Mouse (Mus musculus): ENCODE results near the gene Tcte2. TPM values are rescaled to one million over a fixed set of nuclear protein-coding genes. Genes with fewer than 3 reads are reported as not detected.

The Tcte2 gene
- total RNA-seq, 2 experiments from 2014 or later = 18.9 to 22.3 TPM

DNA sequence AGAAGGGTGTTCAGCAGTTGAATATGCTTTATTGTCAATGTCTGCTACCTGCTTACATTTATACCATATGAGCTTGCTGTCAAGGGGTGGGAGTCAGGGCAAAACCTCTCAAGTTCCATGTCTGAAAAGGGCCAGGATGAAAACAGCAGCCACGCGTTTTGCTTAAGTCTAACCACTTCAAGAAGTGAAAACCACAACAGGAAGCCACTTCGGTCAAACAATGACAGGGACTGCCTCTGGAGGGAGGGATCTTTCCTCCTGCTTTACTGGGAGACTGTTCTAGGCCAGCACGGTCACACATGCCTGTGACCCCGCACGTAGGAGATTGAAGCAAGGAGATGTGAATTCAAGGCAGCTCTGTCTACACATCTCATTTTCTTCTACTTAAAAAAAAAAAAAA lies 15.3 kb downstream of the Tcte2 start:
- no peak for DNase-seq (ENCODE audit: extremely low spot score in 1 of 2, low spot score in 1 of 2)

DNA sequence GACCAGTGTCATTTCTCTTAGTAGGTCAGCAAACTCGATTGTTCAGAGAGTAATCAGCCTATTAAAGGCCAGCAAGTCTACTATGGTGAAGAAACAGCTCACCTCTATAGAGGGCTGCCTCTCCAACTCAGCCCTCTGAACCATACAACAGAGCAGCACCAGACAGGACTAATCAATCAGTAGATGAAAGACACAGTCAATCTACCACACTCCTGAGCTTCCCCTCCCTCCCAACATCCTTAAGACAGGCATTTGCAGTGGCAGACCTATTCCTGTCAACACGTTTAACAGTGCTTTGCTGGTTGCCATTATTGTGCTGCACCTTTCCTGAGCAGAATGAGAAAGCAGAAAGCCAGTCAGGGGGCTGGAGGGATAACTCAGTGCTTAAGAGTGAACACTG lies 16.3 kb downstream of the Tcte2 start:
- no peak for DNase-seq (ENCODE audit: extremely low spot score in 1 of 2, low spot score in 1 of 2)

DNA sequence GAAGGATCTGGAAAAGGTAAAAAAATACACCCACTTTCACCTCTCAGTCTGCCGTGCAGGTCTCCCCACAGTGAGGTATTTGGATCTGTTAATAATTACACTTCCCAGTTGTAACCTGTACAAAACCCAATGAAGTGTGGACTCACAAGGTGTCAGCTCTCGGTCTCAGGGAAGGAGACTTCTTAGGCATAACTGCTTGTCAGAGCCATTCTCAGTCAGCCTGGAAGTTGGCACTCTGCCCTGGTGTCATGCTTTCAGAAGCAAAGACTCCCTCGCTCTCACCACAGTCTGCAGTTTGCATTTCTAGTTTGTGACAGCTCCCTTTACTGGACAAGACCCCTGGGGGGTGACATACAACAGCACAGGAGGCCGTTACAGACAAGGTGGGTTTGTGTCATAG lies 16.8 kb downstream of the Tcte2 start:
- no peak for DNase-seq (ENCODE audit: extremely low spot score in 1 of 2, low spot score in 1 of 2)

DNA sequence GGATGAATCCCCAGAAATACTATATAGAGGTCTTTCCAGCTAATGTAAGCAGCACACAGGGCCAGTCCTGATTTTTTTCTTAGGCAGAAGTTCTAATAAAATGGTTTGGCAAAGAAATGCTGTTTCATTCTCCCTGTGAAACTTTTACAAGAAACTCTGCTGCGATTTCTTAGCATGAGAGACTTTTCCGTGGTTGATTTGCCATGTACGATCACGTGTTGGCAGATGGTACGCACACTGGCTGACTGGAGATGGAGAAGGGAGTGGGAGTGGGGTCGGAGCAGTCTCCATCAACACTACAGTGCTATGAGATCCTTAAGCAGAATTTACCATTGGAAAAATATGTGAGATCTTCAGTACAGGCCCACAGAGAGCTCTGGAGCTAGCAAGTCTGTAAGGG lies 17.4 kb downstream of the Tcte2 start:
- no peak for DNase-seq (ENCODE audit: extremely low spot score in 1 of 2, low spot score in 1 of 2)

DNA sequence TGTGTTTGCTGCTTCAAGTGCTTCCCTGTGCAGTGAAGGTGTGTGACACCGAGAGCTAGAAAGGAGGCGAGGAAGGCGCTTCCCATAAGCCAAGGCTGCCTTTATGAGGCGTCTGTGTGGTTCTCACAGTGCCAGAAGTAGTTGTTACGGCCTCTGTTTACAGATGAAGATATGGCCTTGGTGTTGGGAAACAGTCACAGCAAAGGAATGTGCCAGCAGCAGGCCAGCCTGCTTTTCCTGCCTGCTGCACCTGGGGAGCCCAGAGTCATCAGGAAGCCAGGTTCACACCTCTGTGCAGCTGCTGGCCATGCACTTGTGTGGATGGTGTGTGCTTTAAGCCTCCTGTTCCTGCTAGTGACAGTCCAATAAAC lies 17.9 kb downstream of the Tcte2 start:
- no peak for DNase-seq (ENCODE audit: extremely low spot score in 1 of 2, low spot score in 1 of 2)

DNA sequence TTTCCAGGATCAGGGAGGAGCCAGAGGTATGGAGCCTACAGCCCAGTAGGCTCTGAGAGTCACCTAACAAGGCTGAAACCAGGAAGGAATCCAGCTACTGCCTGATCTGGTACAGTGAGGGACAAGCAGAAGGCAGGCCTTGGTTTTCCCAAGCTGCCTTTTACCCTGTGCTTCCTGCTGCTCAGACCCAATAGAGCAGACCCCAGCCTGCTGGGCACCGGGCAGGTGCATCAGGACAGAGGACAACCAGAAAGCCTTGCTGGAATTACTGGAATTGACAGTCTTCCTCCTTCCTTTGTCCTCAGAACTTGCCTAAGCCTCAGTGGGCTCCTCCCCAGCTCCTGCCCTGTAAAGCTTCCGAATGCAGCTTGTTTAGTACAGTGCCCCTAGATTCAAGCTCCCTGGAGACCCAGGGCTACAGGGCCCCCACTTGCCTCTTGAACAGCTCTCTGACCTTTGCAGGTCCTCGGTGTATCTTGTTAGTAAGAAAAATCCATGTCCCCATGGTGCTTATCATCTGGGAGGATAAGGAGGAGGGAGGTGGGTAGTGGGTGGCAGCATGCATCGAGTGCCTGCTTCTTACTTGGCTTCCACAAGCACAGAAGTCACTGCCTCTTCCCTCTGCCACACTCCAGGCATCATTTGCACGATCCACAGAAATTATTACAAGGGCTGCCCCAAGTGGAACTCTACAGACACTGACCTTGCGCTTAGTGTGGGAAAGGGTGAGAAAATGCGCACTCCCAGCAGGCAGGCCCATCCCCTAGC lies 18.5 kb downstream of the Tcte2 start:
- DNase-seq (ENCODE audit: extremely low spot score in 1 of 2, low spot score in 1 of 2) = no peak

DNA sequence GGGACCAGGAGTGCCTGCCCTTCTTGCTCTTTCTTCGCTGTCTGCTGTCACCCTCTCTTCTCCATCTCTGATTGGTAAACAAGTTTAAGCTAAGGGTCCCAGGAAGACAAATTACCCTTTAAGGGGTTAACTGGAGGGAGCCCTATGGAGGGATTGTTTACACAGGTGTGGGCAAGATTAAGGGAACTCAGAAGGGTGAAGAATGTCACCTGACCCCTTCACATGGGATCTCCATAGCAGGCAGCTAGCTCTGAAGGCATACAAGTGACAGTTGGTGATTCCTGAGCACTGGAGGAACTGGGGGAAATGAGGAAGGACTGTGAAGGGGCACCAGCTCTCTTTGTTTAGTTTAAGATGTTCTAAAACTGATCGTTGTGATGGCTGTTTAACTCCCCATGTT lies 19.3 kb downstream of the Tcte2 start:
- DNase-seq (ENCODE audit: extremely low spot score in 1 of 2, low spot score in 1 of 2) = no peak

DNA sequence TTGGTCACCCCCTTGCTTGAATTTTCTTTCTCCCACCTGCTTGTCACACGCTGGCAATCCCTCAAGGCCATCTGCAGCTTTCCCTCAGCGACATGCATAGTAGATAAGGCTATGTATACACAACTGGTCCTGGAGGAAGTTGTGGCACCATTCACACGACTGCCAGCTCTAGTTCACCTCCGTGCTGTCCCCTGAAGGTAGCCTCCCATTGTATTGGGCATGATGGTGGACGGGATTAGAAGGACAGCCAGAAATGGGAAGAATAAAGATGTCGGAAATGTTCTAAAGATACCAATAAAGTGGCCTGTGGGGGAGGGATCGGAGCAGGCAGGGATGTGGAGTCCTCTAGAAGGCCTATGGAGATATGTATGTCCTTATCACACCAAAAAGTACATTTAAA lies 20.0 kb downstream of the Tcte2 start:
- no peak for DNase-seq (ENCODE audit: extremely low spot score in 1 of 2, low spot score in 1 of 2)

DNA sequence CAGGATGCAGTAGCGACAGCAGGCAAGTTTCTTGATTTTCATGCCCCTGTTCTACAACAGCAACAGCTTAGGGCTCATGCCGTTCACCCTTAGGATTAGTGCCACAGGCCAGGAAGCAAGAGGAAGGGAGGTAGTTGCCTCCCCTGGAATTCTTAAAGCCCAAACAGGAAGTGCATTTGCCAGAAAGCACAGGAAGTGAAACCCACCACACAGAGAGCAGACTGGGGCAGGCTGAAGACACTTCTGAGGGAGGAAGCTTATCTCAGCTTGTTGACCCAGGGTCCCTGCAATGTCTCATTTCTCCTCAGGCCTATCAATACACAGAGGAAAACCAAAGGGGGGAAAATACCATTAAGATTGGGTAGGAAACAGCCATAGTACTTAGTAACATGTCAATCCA lies 20.8 kb downstream of the Tcte2 start:
- no peak for DNase-seq (ENCODE audit: extremely low spot score in 1 of 2, low spot score in 1 of 2)

DNA sequence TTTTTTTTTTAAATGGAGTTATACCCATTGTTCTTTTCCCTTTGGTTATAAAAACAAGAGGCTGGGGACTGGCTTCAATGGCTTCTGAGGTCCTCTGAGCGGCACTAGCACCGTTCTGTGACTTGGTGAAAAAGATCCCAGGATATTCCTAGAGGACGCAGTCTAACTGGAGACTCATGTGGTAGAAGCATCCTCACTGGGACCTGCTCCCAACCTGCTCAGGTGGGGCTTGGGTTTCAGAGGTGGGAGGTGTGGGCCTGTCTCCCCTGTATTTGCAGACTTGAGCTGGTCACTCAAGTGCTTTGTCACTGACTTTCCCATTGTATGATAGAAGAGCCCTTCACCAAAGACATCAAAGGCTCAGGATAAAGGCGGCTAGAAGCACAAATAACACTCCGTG lies 21.6 kb downstream of the Tcte2 start:
- DNase-seq (ENCODE audit: extremely low spot score in 1 of 2, low spot score in 1 of 2) = no peak

DNA sequence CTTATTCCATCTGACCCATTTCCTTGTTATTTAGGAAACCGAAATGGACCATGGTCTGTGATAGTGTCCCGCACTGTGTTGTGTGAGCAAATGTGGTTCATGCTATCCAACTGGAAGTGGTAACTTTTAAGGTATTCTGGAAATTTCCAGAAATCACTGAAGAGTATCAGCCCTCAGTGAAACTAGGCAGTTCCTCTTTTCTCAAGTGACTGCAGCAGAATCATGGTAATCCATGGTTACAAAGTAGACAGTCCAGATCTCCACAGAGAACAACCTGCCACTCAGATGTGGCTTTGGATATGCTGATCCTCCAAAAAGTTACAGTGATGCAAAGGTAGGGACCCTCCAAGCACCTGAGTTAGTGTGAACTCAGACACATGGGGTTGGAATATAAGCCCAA lies 22.7 kb downstream of the Tcte2 start:
- DNase-seq (ENCODE audit: extremely low spot score in 1 of 2, low spot score in 1 of 2) = no peak

DNA sequence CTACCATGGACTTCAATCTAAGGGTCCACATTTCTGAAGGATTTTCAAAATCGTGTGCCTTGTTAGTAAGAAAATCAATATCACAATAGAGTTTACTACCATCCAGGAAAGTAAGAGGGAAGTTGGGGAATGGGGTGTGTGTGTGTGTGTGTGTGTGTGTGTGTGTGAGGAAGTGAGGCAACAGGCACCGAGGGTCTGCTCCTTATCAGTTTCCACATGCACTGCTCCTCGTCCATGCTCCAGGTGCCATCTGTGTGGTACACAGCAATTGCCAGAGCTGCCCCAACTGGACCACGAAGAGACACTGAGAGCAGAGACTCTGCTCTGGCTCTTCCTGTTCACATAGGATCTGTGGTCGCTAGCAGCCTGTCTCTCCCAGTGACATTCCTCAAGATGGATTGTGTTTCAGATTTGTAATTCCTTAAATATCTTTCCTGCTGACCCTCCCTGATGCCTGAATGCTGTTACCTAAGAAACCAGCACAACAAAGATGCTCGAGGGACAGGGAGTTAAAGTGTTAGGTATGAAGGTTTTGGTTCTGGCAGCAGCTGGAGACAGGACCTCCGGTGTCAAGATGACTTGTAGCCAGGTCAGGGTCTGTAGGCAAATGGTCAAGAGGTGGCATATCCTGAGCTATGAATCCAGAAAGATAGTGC lies 23.4 kb downstream of the Tcte2 start:
- no peak for DNase-seq (ENCODE audit: extremely low spot score in 1 of 2, low spot score in 1 of 2)

DNA sequence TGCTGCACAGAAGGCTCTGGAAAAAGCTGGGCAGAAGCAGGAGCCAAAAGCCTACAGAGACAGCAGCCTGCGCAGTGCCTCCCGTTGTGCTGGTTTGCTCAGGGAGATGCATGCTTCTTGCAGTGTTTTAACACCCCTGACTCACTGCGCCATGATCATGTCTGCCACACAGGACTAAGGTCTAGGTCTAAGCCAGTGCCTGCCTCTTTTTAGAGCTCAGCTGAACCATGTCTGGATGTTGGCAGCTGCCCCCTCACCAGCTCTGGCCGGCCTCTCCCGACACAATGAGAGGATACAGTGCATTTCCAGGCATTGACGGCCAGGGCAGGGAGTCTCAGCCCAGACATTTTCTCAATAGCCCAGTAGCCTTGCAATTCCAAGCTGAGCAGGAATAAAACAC lies 24.3 kb downstream of the Tcte2 start:
- no peak for DNase-seq (ENCODE audit: extremely low spot score in 1 of 2, low spot score in 1 of 2)

DNA sequence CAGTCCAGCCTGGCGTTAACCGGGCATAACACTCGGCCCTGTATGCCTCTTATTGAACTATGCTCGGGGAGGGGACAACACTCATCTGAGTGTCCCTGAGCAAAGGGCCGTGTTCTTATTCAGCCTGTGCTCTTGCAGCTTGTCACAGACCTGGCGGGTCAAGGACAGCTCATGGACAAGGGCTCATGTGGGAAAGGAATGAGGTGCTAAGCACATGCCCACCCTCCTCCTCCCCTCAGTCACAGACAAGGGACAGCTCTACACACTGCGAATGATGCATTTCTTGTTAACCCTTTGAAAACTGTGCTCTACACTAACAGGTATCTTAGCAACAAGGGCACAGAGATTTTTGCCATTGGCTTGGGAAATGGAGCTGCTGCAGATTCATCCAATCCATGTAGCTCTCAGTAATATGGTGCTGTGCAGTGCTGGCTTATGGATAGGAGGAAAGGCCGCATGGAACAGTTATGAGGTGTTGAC lies 25.8 kb downstream of the Tcte2 start:
- DNase-seq (ENCODE audit: extremely low spot score in 1 of 2, low spot score in 1 of 2) = no peak

DNA sequence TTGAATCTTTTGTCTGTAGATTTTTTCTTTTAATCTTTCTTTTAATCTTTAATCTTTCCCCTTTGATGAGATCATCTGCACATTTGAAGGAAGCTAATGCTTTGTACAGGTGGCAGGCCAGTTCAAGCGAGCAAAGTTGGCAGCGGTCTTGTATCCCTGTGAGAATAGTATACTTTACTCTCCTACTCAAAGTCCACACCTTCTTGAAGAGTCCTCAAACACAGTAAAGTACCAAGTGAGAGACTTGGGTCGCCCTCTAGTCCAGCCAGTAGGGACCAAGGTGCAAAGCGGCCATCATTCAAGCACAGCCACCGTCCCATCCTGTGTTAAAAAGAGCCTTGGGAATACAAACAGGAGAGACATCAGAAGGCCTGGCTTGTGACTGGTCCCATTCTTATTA lies 26.6 kb downstream of the Tcte2 start:
- DNase-seq (ENCODE audit: extremely low spot score in 1 of 2, low spot score in 1 of 2) = no peak

DNA sequence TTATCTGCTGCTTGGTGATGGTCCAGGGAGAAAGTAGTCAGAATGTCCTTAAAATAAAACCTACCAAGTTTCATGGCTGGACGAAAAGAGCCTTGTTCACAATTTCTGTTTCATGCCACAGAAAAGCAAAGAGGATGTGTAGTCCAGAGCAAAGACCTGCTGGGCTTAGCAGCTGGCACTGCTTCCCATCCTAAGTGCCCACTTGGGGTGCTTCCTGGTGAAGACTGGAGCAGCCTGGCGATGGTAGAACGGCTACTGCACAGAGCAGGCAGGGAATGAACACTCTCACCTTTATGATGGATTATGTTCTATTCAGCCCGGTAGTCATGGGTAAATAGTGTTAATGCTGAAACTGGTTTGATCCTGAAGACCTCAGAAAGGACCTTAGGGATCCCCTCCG lies 27.7 kb downstream of the Tcte2 start:
- no peak for DNase-seq (ENCODE audit: extremely low spot score in 1 of 2, low spot score in 1 of 2)

DNA sequence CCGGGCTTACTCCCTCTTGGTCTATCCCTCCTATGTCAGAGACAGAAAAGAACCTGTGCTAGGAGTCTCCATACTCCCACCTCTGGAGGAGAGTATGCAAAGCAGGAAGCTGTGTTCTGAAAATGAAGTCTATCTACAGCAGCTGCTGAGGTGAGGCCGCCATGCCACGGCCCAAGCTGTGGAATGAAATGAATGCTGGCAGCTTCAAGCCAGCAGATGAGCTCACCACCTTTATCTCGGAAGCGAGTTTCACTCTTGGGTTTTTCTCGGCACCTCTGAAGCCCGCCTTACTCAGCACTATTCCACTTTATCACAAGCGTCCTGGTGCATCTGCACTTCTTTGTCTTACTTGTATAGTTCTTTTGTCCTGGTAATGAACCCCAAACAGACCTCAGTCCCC lies 28.9 kb downstream of the Tcte2 start:
- no peak for DNase-seq (ENCODE audit: extremely low spot score in 1 of 2, low spot score in 1 of 2)

DNA sequence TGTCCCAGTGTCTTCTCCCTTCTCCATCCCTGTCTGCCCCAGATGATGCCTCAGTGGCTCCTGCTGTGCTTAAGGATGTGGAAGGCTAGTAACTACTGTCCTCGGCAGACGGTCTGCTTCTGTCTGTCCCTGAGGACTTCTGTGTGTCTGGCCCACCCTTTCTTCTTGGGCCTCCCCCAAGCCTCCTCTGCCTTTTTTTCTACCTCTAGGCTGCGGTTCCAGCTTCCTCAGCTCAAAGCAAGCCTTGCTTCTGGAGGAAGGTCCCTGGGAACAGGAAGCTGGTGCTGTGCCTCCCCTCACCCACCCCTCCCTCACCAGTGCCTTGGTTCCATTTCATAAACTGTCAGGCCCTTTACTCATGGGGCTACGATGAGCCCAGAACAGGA lies 29.9 kb downstream of the Tcte2 start:
- no peak for DNase-seq (ENCODE audit: extremely low spot score in 1 of 2, low spot score in 1 of 2)

DNA sequence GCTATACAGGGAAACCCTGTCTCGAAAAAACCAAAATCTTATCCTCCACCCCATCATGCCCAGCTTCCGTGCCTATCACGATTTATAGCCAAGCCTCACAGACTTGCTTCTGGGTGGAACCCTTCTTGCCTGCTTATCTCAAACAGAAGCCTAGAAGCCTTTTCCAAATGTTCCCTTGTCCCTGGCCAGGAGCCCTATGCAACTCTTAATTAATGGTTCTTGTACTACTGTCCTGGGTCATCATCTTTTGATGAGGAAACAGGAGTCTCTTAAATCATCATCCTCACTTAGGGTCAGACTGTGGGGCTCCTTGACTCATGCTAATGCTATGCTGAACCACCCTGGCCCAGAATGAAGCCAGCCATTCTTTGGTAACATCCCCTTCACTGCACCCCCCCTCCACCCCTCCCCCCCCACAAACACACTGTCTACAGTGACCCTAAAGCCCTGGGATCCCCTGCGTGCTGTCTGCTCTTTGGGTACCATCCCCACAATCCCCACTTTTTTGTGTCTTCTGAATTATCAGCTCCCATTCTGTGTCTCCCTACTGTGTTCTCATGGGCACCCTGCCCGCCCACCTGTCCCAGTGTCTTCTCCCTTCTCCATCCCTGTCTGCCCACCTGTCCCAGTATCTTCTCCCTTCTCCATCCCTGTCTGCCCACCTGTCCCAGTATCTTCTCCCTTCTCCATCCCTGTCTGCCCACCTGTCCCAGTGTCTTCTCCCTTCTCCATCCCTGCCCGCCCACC lies 30.5 kb downstream of the Tcte2 start:
- no peak for DNase-seq (ENCODE audit: extremely low spot score in 1 of 2, low spot score in 1 of 2)

DNA sequence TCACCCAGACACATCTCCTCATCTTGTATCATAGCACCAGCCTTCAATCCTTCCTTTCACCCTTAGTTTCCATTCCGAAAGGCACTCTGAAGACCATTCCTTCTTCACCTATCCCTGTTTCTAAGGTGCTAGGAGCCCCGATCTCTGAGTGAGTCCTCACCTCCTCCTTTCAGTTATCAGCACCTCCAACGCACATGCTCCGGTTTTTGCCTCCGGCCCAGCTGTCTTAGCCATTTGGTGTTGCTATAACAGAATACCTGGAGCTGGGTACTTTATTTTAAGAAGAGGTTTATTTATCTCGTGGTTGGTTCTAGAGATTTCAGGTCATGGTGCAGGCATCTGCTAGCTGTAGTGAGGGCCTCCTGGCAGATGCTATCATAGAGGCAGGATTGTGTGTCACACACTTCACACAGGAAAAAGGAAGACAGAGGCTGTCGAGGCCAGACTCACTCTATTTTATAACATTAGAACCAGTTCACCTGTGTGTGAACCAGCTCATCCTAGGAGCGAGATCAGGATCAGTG lies 34.7 kb downstream of the Tcte2 start:
- DNase-seq (ENCODE audit: extremely low spot score in 1 of 2, low spot score in 1 of 2) = no peak

DNA sequence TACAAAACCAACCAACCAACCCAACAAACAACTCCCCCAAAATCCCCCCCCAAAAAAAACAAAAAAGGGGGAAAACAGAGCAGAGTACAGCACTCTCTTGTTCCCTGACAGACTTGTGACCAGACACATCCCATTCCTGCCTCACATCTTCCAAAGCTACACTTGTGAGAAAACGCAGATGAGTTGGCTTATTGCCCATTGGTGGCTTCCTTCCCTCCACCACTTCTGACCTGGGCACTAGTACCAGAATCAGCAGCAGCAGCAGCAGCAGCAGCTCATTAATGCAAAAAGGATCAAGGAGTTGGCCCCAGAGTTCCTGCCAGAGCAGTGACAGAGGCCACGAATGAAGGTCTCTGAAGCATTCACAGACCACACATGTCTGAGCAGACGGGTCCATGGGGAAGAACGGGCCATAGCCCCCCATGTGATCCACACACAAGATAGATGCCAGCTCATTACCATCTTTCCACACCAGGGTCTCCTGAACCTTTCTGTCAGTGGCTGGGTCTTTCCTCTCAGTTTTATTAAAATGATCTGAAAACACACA lies 36.5 kb downstream of the Tcte2 start:
- DNase-seq (ENCODE audit: extremely low spot score in 1 of 2, low spot score in 1 of 2) = no peak

Measured in layer of hippocampus, postnatal 25 days (tissue).